Mouse (Mus musculus) cerebellum, adult 8-10 months (tissue): ENCODE data around the gene Exog.

Experiments
- DNase-seq: peaks from one replicate; pipeline ENCODE4 v3.0.0; 2022

Gene Exog

DNA sequence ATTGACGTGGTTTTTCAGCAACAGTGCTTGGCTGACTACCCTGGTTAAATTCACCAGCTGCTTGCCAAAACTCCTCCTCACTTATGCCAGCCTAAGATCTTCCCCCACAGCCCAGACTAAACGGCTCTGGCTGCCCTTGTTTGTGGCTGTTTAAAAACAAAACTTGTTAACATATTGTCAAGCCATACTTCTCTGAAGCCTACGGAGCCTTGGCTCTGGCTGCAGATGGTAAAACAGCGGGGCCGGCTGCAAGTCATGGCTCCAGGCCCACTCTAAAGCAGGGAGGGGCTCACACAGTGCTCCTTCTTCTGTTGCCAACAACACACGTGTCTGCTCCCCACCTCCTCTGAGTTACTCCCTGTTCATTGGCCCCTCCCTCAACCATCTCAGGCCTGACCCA is 66.2 kb downstream of the Exog start:
- peak; percentile 20 for DNase-seq

GRCm38 (mm10) chr9:119512993-119513392 is 68.2 kb downstream of the Exog start:
- DNase-seq = no peak

GRCm38 (mm10) chr9:119513816-119514215 is 69.1 kb downstream of the Exog start:
- DNase-seq = no peak

DNA sequence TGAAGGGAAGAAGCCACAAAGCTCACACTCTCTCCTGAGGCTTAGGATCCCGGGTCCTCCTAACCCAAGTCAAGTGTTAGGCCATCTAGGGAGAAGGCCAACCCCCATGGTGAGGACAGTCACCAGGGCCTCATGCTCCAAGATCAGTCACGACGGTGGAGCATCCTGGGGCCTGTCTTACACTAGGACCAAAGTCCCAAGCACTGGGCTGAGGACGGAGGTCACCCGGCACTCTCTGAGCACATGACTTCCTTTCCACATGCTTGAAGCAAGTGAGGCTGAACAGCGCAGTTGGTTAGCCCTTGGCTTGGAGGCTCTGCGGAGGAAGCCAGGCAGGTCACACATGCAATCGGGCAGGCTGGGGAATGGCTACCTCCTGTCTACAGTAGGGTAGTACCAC is 70.2 kb downstream of the Exog start:
- no peak for DNase-seq
